Mouse (Mus musculus) kidney, adult 18-20 months (tissue): ENCODE data around the gene Milr1.
"Not testable (repeated sequence)": the region's sequence is repeated elsewhere in the genome, so short reads cannot be mapped to it uniquely, and the experiment has no call there.

ENCODE experiments used
- DNase-seq: peaks from one replicate; pipeline ENCODE4 v3.0.0; 2021

The Milr1 gene

GRCm38 (mm10) chr11:106778589-106779387, 27.8 kb downstream of the Milr1 start:
- DNase-seq: no peak

GRCm38 (mm10) chr11:106779388-106780088, 28.5 kb downstream of the Milr1 start, which contains the start of gene Polg2:
Polg2 (minus strand) TSS chr11:106779537.
- DNase-seq: peak; percentile 94

- DNase-seq: no peak
Observed at GRCm38 (mm10) chr11:106780089-106780425, 29.0 kb downstream of the Milr1 start.

GRCm38 (mm10) chr11:106780590-106781220, 29.7 kb downstream of the Milr1 start:
- DNase-seq: no peak

- not testable (repeated sequence) for DNase-seq
Observed at GRCm38 (mm10) chr11:106782271-106782670, 31.2 kb downstream of the Milr1 start.

- no peak for DNase-seq
Observed at GRCm38 (mm10) chr11:106782841-106783764, 32.1 kb downstream of the Milr1 start.

GRCm38 (mm10) chr11:106784476-106784875, 33.5 kb downstream of the Milr1 start:
- DNase-seq: no peak

GRCm38 (mm10) chr11:106785043-106785442, 34.0 kb downstream of the Milr1 start:
- no peak for DNase-seq

GRCm38 (mm10) chr11:106787131-106788025, 36.4 kb downstream of the Milr1 start:
- peak; percentile 92 for DNase-seq

GRCm38 (mm10) chr11:106788026-106788774, 37.2 kb downstream of the Milr1 start:
- DNase-seq: peak; percentile 99

- DNase-seq: peak; percentile 100
Observed at GRCm38 (mm10) chr11:106788775-106789459, 37.9 kb downstream of the Milr1 start, which contains the start of the genes Ddx5 and Cep95. Ddx5 (minus strand) TSS chr11:106789185. Cep95 (plus strand) TSS chr11:106789252.

GRCm38 (mm10) chr11:106789649-106790048, 38.6 kb downstream of the Milr1 start:
- no peak for DNase-seq

GRCm38 (mm10) chr11:106793846-106794245, 42.8 kb downstream of the Milr1 start:
- DNase-seq: no peak

- no peak for DNase-seq
Observed at GRCm38 (mm10) chr11:106795679-106796078, 44.7 kb downstream of the Milr1 start.

GRCm38 (mm10) chr11:106802069-106802627, 51.1 kb downstream of the Milr1 start:
- no peak for DNase-seq

GRCm38 (mm10) chr11:106807442-106807841, 56.4 kb downstream of the Milr1 start:
- not testable (repeated sequence) for DNase-seq

- DNase-seq: peak; percentile 29
Observed at GRCm38 (mm10) chr11:106812410-106813136, 61.5 kb downstream of the Milr1 start.

- DNase-seq: peak; percentile 58
Observed at GRCm38 (mm10) chr11:106814601-106815320, 63.7 kb downstream of the Milr1 start.
